Mouse (Mus musculus) cerebellum, adult 9-11 months (tissue): ENCODE measurements at regions not wholly inside any gene's neighbourhood (a gene's known extent, or its start where the extent isn't known, plus 50 kb on each side); places are given as distances from the start of the nearest gene placed in this dataset.

Source experiments
- DNase-seq: peaks from one replicate; pipeline ENCODE4 v3.0.0; 2022

DNA sequence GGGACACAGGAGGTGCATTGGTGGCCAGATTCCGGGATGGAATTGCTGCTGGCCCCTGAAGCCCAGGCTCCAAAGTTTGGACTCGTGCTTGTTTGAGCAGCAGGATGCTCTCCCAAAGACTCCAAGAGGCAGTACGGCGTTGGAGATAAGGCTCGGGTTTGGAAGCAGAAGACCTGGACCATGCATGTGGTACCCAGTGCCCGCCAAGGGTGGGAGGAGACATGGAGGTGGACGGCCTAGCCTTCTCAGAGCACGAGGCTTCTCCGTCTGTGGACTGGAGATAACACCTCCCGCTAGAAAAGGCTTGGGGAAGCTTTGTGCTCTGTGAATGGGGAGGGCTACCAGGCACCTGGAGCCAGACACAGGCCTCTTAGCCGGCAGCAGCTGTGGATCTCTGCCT lies 271.7 kb downstream of the Rps6kc1 start:
- DNase-seq, result no peak

DNA sequence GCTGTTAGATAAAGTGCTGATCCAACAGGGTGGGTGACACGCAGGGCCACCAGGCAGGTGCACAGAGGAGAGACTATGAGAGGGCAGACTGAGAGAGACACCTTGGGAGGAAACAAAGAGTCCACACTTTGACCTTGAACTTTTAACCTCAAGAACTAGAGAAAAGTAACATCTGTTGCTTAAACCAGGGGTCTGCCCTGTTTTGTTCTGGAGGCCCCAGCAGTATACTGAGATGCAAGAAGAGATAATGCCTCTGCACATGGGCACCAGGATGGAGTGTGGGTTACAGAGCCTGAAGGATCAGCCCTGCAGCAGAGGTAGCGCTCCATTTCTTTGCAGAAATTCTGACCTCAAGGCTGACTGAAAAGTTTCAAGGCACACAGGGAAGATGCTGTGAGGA lies 276.6 kb downstream of the Rps6kc1 start:
- no peak for DNase-seq

DNA sequence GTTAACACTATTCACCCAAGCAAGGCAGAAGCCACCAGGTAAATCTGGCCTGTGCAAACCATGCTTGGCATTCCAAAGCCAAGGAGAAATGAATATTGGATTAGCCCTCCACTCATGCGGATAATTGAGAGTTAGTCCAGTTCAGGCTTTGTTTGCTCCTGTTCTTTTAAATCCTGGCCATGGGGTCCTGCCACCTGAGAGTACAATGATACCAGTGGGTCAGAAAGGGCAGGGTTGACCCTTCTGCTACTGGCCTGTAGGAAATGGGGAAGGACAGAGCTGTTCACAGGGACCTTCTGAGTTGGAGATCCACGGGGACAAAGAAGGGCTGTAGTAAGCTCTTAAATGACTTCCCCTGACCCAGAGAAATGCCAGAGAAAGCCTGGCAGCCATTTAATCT lies 279.9 kb downstream of the Rps6kc1 start:
- no peak for DNase-seq

GRCm38 (mm10) chr1:190630193-190630592 lies 281.4 kb downstream of the Rps6kc1 start:
- DNase-seq, result no peak

DNA sequence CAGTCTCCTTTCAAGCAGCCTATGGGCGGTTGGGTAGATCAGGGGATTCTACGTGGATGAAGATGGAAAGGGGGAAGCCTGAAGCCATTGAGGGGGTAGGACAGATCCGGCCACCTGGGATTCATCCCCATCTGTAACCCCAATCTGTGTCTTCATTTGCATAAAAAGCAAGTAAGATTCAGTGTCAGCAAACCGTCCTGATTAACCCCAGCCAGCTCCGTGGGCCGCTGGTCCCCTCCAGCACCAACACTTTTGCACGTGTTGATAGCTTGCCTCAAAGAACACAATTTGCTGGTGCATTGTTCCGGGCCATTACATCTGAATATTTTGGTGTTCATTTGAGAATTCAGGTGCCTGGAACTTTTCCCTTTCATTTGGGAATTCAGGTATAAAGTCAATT lies 287.7 kb downstream of the Rps6kc1 start:
- DNase-seq, result no peak

DNA sequence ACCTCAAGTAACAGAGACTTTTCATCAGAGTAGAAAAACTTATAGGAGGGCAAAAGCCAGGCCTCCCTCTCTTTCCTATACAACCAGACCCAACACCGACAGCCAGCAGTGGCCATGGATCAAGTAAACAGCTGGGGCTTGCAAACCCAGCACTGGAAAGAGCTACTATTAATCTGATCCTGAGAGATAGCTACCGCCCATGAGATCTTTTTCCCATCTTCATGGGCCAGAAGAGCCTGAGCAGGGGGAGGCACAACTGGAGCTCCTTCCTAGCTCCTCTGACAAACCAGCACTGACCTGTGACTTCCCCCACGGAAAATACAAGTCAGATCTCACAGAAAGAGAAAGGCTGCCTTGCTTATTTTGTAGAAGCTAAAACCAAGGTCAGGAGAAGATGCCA lies 311.1 kb downstream of the Rps6kc1 start:
- no peak for DNase-seq

DNA sequence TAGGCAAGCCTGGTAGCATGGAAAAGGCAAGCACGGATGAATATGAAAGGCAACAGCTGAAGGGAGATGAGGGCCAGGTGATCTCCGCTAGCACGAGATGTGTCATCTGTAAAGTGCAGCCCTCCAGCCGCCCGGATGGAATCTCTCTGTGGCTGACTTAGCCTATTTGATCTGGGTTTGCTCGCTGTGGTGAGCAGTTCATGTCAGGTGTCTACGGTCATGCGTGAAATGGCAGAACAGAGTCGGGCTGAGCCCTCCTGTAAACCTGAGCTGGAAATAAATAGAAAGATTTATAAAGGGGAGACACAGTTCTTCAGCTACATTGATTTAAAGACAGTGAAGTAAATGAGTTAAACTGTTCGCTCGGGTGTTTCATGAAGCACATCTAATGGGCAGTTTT lies 311.9 kb downstream of the Rps6kc1 start:
- no peak for DNase-seq

DNA sequence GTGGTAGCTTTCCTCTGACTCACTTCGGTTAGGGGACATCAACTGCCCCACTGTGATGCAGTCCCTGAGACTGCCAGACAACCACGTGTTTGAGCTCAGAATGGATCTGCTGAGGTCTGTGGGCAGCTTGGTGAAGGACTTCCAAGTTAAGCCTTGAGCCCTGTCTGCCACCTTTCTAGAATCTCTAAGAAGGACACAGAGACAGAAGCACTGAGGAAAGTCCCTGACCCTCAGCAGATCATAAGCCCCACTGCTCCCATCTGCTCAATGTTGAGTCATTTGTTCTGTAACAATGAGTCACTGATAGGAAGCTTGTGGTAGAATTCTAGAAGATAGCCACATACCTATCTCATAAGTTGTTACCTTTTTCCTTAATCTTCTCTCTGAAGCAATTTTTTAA lies 315.4 kb downstream of the Rps6kc1 start:
- no peak for DNase-seq

GRCm38 (mm10) chr1:190591621-190592020 lies 319.9 kb downstream of the Rps6kc1 start:
- DNase-seq, result no peak

GRCm38 (mm10) chr1:190589586-190589985 lies 322.0 kb downstream of the Rps6kc1 start:
- DNase-seq, result no peak

- DNase-seq, result no peak
Measured at GRCm38 (mm10) chr1:190583272-190583671, 328.3 kb downstream of the Rps6kc1 start.

DNA sequence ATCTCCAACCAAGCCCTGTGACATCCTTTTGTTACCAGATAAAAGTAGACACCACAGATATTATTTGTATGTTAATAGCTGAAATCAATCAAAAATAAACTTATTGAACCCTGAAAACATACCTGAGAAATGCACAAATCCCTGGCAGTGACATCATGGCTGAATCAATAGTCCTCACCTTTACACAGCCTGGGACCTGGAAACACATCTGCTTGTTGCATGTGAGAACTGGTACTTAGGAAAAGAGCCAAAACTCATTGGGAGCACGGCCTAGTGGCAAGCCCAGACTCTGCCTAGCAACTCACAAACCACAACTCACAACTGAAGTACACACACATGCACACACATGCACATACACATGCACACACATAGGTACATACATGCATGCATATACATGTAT lies 330.9 kb downstream of the Rps6kc1 start:
- no peak for DNase-seq

GRCm38 (mm10) chr1:190570981-190571380 lies 340.6 kb downstream of the Rps6kc1 start:
- DNase-seq, result no peak

DNA sequence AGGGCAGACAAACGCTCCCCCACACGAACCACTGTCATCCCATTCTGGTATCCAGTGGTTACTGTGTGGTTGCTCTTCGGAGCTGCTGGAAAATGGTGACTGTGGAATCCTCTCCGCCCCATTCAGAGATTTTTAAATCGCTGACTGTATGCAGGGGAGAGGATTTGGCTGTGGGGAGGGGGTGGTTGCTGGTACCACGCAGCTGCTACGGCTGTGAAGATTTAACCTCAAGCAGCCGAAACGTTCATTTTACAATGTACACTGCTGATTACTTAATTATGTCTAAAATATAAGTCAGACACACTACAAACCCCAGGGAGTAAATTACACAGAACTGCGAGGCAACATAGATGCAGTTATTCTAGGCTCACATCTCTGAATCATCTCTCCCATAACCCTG lies 341.0 kb downstream of the Rps6kc1 start:
- no peak for DNase-seq

DNA sequence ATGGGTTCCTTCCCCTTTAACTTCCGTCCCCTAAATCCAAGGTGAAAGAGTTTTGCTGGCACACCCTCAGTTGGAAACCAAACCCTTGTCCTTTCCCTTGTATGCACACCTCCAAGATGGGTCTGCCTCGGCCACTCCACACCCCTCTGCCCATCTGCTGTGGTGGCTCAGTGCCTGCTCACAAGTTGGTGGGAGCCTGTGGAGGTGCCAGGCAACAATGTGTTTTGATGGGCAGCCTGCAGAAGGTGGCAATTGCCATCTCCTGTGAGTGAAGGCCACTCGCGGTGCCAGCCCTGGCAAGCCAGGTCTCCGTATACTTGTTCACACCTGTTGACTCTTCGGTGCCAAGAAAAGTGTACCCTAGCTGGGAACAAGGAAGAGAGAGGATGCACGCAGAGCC lies 344.8 kb downstream of the Rps6kc1 start:
- peak; percentile 90 for DNase-seq

GRCm38 (mm10) chr1:190562865-190563457 lies 348.6 kb downstream of the Rps6kc1 start:
- DNase-seq, result no peak

- no peak for DNase-seq
Measured at GRCm38 (mm10) chr1:190560086-190560485, 351.5 kb downstream of the Rps6kc1 start.

DNA sequence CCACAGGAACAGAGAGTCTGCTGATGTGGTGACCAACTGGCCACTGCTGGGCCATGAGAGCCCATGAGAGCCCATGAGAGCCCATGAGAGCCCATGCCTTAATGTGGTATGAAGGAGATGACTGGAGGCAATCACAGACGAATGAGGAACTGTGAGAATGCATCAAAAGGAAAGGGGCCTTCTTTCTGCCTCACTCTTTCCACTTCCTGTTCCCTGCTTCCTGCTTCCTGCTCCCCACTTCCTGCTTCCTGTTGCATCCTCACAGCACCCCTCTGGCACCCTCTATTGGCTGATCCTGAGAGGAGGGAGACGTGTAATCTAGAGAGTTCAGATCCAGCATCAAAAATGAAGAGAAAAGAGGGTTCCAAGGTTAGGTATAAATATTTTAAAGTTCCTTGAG lies 369.7 kb downstream of the Rps6kc1 start:
- no peak for DNase-seq

- DNase-seq, result no peak
Measured at GRCm38 (mm10) chr1:190532879-190533676, 362.6 kb upstream of the Prox1 start.

GRCm38 (mm10) chr1:190531224-190531623 lies 360.7 kb upstream of the Prox1 start:
- no peak for DNase-seq

- DNase-seq, result no peak
Measured at GRCm38 (mm10) chr1:190530079-190530478, 359.6 kb upstream of the Prox1 start.

- no peak for DNase-seq
Measured at GRCm38 (mm10) chr1:190527545-190528137, 357.1 kb upstream of the Prox1 start.

DNA sequence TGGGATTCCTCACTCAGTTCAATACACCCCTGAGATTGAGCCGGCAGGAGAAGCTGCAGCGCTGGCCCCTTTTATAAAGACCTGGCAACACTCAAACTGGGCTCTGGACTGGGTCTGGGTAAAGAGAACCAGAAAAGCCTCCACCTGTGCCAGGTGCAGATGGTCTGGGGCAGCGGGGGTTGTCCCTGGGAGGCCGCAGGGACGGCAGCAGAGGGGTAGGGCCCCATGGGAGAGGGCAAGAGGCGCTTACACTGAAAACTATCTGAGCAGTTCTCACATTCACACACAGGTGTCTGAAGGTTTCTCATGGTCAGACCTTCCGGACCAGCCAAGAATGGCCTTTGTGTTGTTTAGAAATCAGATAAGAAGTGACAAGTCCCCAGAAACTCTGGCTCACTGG lies 356.1 kb upstream of the Prox1 start:
- no peak for DNase-seq

GRCm38 (mm10) chr1:190526046-190526445 lies 355.5 kb upstream of the Prox1 start:
- DNase-seq, result no peak
